Mouse (Mus musculus) hindbrain, embryonic 13.5 days (tissue): ENCODE data around the gene Kif26b. TPM values are rescaled to one million over a fixed set of nuclear protein-coding genes. Genes with fewer than 3 reads are reported as not detected.

Experiments used
- ATAC-seq: fragments of 200-750 bp; cut with Nextera tagmentation; 2 replicates; pipeline ENCODE4 v1.8.0; 2017; ENCODE audit warnings: moderate TSS enrichment; ENCODE audit not compliant: low FRiP score
- H3K27ac ChIP-seq: fragments of 300-500 bp; sonication (generic); 2 replicates; pipeline ENCODE4 v1.5.1; 2015; ENCODE audit warnings: inconsistent platforms, mild to moderate bottlenecking, moderate library complexity
- H3K27me3 ChIP-seq: fragments of 300-500 bp; sonication (generic); 2 replicates; pipeline ENCODE4 v1.6.1; 2015; ENCODE audit warnings: mild to moderate bottlenecking, inconsistent platforms
- H3K36me3 ChIP-seq: fragments of 300-500 bp; sonication (generic); 2 replicates; pipeline ENCODE4 v1.6.1; 2015; ENCODE audit warnings: mild to moderate bottlenecking, inconsistent platforms
- H3K4me1 ChIP-seq: fragments of 300-500 bp; sonication (generic); replicated peaks from 2 replicates; pipeline ENCODE4 v1.6.1; 2015; ENCODE audit warnings: inconsistent platforms
- H3K4me2 ChIP-seq: fragments of 300-500 bp; sonication (generic); 2 replicates; pipeline ENCODE4 v1.6.1; 2015; ENCODE audit warnings: inconsistent platforms, mild to moderate bottlenecking, moderate library complexity
- H3K4me3 ChIP-seq: fragments of 300-500 bp; sonication (generic); 2 replicates; pipeline ENCODE4 v1.5.1; 2015; ENCODE audit warnings: mild to moderate bottlenecking, inconsistent platforms
- H3K9ac ChIP-seq: fragments of 300-500 bp; sonication (generic); 2 replicates; pipeline ENCODE4 v1.6.1; 2015; ENCODE audit warnings: mild to moderate bottlenecking, inconsistent platforms
- H3K9me3 ChIP-seq: fragments of 300-500 bp; sonication (generic); 2 replicates; pipeline ENCODE4 v1.6.1; 2016; ENCODE audit warnings: inconsistent platforms
- WGBS: fragments of 180-500 bp; shearing (Covaris S2); methylation state at CpG from one replicate; pipeline ENCODE4 v1.1.7; 2015; 5-methylcytosine and 5-hydroxymethylcytosine counted together
- polyA plus RNA-seq: library from polyadenylated mRNA; unstranded; fragments of >200 nt; fragmentation: Nextera tagmentation; extraction: Ambion mirVana; gene quantifications from 2 replicates; pipeline ENCODE4 v1.2.1, GENCODE M21; 2015

Kif26b gene
- polyA plus RNA-seq, 1 experiment from 2014 or later, result 9.3 TPM

GRCm38 (mm10) chr1:178571885-178572444, 43.0 kb downstream of the Kif26b start:
- H3K9me3 ChIP-seq, result 0 out of 2 replicates have a peak, but pooled peaks cover 7% of the 10 kb centered on the region
- peaks cover 46% of the 10 kb centered on the region for H3K4me1 ChIP-seq
- H3K27me3 ChIP-seq, result no peaks in the 10 kb centered on the region
- H3K9ac ChIP-seq, result no peak overlapping the region
- H3K36me3 ChIP-seq, result peaks cover 5% of the 10 kb centered on the region; the same call in 1 of the 2 replicates
- H3K4me3 ChIP-seq, result no peak overlapping the region
- H3K27ac ChIP-seq, result no peak overlapping the region
- no peak for ATAC-seq
- no peak overlapping the region for H3K4me2 ChIP-seq
- WGBS, result 35% methylated on average over 13 of the region's 13 CpGs

- H3K4me1 ChIP-seq, result peaks cover 36% of the 10 kb centered on the region
- H3K36me3 ChIP-seq, result peaks cover 5% of the 10 kb centered on the region; the same call in 1 of the 2 replicates
- ATAC-seq, result no peak
- 0 out of 2 replicates have a peak, but pooled peaks cover 7% of the 10 kb centered on the region for H3K9me3 ChIP-seq
- no peak overlapping the region for H3K4me3 ChIP-seq
- H3K9ac ChIP-seq, result no peak overlapping the region
- no peak overlapping the region for H3K4me2 ChIP-seq
- H3K27ac ChIP-seq, result no peak overlapping the region; the same call in 1 of the 2 replicates
- 73% methylated on average over 4 of the region's 4 CpGs for WGBS
- H3K27me3 ChIP-seq, result no peaks in the 10 kb centered on the region
Observed at GRCm38 (mm10) chr1:178573406-178574032, 44.6 kb downstream of the Kif26b start.

GRCm38 (mm10) chr1:178575706-178576105, 46.8 kb downstream of the Kif26b start:
- H3K9me3 ChIP-seq, result 0 out of 2 replicates have a peak, but pooled peaks cover 7% of the 10 kb centered on the region
- H3K4me2 ChIP-seq, result no peak overlapping the region
- no peak overlapping the region for H3K4me3 ChIP-seq
- H3K27ac ChIP-seq, result no peak overlapping the region
- no peak for ATAC-seq
- WGBS, result 97% methylated on average over 2 of the region's 2 CpGs
- H3K4me1 ChIP-seq, result peaks cover 24% of the 10 kb centered on the region
- no peaks in the 10 kb centered on the region for H3K27me3 ChIP-seq
- peaks cover 5% of the 10 kb centered on the region; the same call in 1 of the 2 replicates for H3K36me3 ChIP-seq
- no peak overlapping the region for H3K9ac ChIP-seq

GRCm38 (mm10) chr1:178576926-178577325, 48.0 kb downstream of the Kif26b start:
- Histone ChIP-seq H3K27me3 (no peaks in the 10 kb centered on the region), H3K4me2 (no peak overlapping the region), H3K4me1 (peaks cover 14% of the 10 kb centered on the region), H3K36me3 (peaks cover 5% of the 10 kb centered on the region; the same call in 1 of the 2 replicates), H3K4me3 (no peak overlapping the region), H3K9me3 (0 out of 2 replicates have a peak, but pooled peaks cover 7% of the 10 kb centered on the region), H3K27ac (no peak overlapping the region), H3K9ac (no peak overlapping the region)
- no peak for ATAC-seq
- 83% methylated on average over 3 of the region's 3 CpGs for WGBS

- no peaks in the 10 kb centered on the region for H3K27me3 ChIP-seq
- peaks cover 20% of the 10 kb centered on the region for H3K4me1 ChIP-seq
- H3K9me3 ChIP-seq, result no peaks in the 10 kb centered on the region
- no peak for ATAC-seq
- peak overlapping the region; percentile 46; the same call in 1 of the 2 replicates for H3K27ac ChIP-seq
- WGBS, result 52% methylated on average over 5 of the region's 5 CpGs
- H3K36me3 ChIP-seq, result no peaks in the 10 kb centered on the region
- no peak overlapping the region for H3K4me2 ChIP-seq
- no peak overlapping the region for H3K4me3 ChIP-seq
- no peak overlapping the region for H3K9ac ChIP-seq
Observed at GRCm38 (mm10) chr1:178585366-178586020, 56.6 kb downstream of the Kif26b start.

- no peaks in the 10 kb centered on the region for H3K27me3 ChIP-seq
- H3K9ac ChIP-seq, result no peak overlapping the region
- no peak overlapping the region for H3K4me3 ChIP-seq
- H3K36me3 ChIP-seq, result no peaks in the 10 kb centered on the region
- H3K27ac ChIP-seq, result no peak overlapping the region
- WGBS, result 76% methylated on average over 13 of the region's 13 CpGs
- no peaks in the 10 kb centered on the region for H3K9me3 ChIP-seq
- ATAC-seq, result no peak
- H3K4me2 ChIP-seq, result no peak overlapping the region
- peaks cover 15% of the 10 kb centered on the region for H3K4me1 ChIP-seq
Observed at GRCm38 (mm10) chr1:178590229-178591171, 61.6 kb downstream of the Kif26b start.

- Histone ChIP-seq H3K27ac (no peak overlapping the region), H3K4me3 (no peak overlapping the region), H3K36me3 (peaks cover 4% of the 10 kb centered on the region; the same call in 1 of the 2 replicates), H3K4me1 (peaks cover 4% of the 10 kb centered on the region; the same call in 1 of the 2 replicates), H3K9ac (no peak overlapping the region), H3K9me3 (no peaks in the 10 kb centered on the region; the same call in 1 of the 2 replicates), H3K27me3 (no peaks in the 10 kb centered on the region), H3K4me2 (no peak overlapping the region)
- no peak for ATAC-seq
- WGBS, result 98% methylated on average over 3 of the region's 3 CpGs
Observed at GRCm38 (mm10) chr1:178597113-178597512, 68.2 kb downstream of the Kif26b start.

GRCm38 (mm10) chr1:178597757-178598156, 68.8 kb downstream of the Kif26b start:
- Histone ChIP-seq H3K4me2 (no peak overlapping the region), H3K27ac (no peak overlapping the region), H3K9me3 (no peaks in the 10 kb centered on the region; the same call in 1 of the 2 replicates), H3K36me3 (peaks cover 4% of the 10 kb centered on the region; the same call in 1 of the 2 replicates), H3K4me3 (no peak overlapping the region), H3K27me3 (no peaks in the 10 kb centered on the region), H3K4me1 (peaks cover 4% of the 10 kb centered on the region; the same call in 1 of the 2 replicates), H3K9ac (no peak overlapping the region)
- WGBS, result 70% methylated on average over 6 of the region's 6 CpGs
- no peak for ATAC-seq

- Histone ChIP-seq H3K27me3 (no peaks in the 10 kb centered on the region), H3K9ac (no peak overlapping the region), H3K4me3 (no peak overlapping the region), H3K9me3 (no peaks in the 10 kb centered on the region; the same call in 1 of the 2 replicates), H3K36me3 (peaks cover 3% of the 10 kb centered on the region; the same call in 1 of the 2 replicates), H3K4me2 (no peak overlapping the region), H3K4me1 (peaks cover 4% of the 10 kb centered on the region; the same call in 1 of the 2 replicates), H3K27ac (no peak overlapping the region)
- WGBS, result 90% methylated on average over 15 of the region's 15 CpGs
- ATAC-seq, result no peak
Observed at GRCm38 (mm10) chr1:178600851-178601569, 72.1 kb downstream of the Kif26b start.

GRCm38 (mm10) chr1:178609151-178609775, 80.3 kb downstream of the Kif26b start:
- Histone ChIP-seq H3K4me2 (no peak overlapping the region), H3K36me3 (no peaks in the 10 kb centered on the region), H3K4me1 (peaks cover 38% of the 10 kb centered on the region), H3K4me3 (no peak overlapping the region), H3K27me3 (no peaks in the 10 kb centered on the region), H3K9me3 (no peaks in the 10 kb centered on the region), H3K27ac (peak overlapping the region; percentile 68), H3K9ac (no peak overlapping the region)
- 45% methylated on average over 8 of the region's 8 CpGs for WGBS
- ATAC-seq, result peak; percentile 15; the same call in 1 of the 2 replicates

- Histone ChIP-seq H3K9me3 (no peaks in the 10 kb centered on the region), H3K27me3 (no peaks in the 10 kb centered on the region), H3K4me2 (no peak overlapping the region), H3K9ac (no peak overlapping the region), H3K4me3 (no peak overlapping the region), H3K4me1 (peaks cover 45% of the 10 kb centered on the region), H3K27ac (no peak overlapping the region), H3K36me3 (no peaks in the 10 kb centered on the region)
- no peak for ATAC-seq
- 82% methylated on average over 15 of the region's 15 CpGs for WGBS
Observed at GRCm38 (mm10) chr1:178611512-178611911, 82.6 kb downstream of the Kif26b start.
